Mouse (Mus musculus): ENCODE measurements at regions not wholly inside any gene's neighbourhood (a gene's known extent, or its start where the extent isn't known, plus 50 kb on each side); places are given as distances from the start of the nearest gene placed in this dataset.

DNA sequence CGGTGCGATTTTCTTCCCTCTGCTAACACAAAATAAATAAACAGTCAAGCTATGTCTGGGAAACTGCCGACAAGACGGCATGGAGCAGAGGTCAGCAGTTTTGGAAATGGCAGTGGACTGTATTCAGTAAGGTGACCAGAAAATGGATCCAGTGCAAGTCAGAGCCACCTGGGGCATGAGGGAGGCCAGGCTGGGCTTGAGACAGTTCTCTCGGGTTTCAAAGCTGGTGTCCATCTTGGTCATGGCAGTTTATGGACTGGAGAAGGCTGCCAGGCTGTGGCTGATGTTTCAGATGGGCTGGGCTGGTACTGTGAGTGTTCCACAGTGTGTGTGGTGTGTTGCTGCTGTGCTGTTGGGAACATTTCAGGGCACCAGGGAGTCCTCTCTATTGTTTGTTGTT lies 143.6 kb downstream of the Dmrta2 start:
- no peaks in the 10 kb centered on the region for H3K4me1 ChIP-seq (replicated peaks; ENCODE audit: control insufficient read depth, insufficient read depth, low read length)
- TF ChIP-seq CTCF (IDR thresholded peaks at IDR 0.05; ENCODE audit: borderline replicate concordance, control insufficient read depth, extremely low read depth, insufficient read depth, low read length, poor library complexity) (no peak), POLR2A (IDR thresholded peaks at IDR 0.05; ENCODE audit: control insufficient read depth, extremely low read depth, insufficient read depth, low read length, poor library complexity) (no peak)
- DNase-seq = no peak
- 62% methylated on average over 5 of the region's 5 CpGs for WGBS
- no peaks in the 10 kb centered on the region for H3K36me3 ChIP-seq (ENCODE audit: control insufficient read depth, insufficient read depth, low read length)
- H3K4me3 ChIP-seq (ENCODE audit: control insufficient read depth, insufficient read depth, low read length) = no peak overlapping the region
- no peaks in the 10 kb centered on the region for H3K27me3 ChIP-seq (ENCODE audit: control insufficient read depth, insufficient read depth, low read length)
- H3K27ac ChIP-seq (ENCODE audit: control insufficient read depth, insufficient read depth, low read length) = no peak overlapping the region

DNA sequence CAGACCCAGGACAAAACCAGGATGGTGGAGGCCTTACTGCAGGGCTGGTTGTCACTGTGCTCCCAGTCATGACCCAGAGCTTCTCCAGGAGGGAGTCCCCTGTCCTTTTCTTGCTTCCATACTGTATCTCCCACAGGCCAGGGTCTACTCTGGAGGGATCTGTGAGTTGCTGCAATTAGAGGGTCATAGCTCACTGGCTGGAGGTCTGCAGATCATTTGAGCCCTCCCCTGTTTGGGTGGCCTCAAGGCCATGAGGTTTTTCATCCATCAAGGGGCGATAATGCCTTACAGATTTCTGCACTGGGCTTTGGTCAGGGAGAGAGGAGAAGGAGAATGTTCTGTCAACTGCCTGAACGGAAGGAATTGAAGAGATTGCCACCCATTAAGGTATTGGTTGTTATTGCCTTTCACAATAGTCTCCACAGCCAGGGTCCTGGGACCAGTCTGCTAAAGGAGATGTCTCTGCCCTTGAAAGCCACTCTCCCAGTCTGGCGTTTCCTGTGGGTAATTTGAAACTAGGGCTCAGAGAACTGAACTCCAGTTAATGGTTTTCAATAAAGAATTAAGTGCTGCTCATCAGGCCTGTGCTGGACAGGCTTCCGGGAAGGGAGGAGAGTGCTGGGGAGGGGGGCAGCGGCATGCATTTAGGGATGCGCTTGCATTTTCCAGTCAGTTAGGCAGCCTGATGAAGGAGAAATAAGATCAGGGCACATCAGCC lies 147.4 kb downstream of the Dmrta2 start:
- Histone ChIP-seq H3K27me3 (ENCODE audit: control insufficient read depth, insufficient read depth, low read length) (no peaks in the 10 kb centered on the region), H3K4me3 (ENCODE audit: control insufficient read depth, insufficient read depth, low read length) (no peak overlapping the region), H3K27ac (ENCODE audit: control insufficient read depth, insufficient read depth, low read length) (no peak overlapping the region), H3K4me1 (replicated peaks; ENCODE audit: control insufficient read depth, insufficient read depth, low read length) (no peaks in the 10 kb centered on the region), H3K36me3 (ENCODE audit: control insufficient read depth, insufficient read depth, low read length) (no peaks in the 10 kb centered on the region)
- no peak for DNase-seq
- TF ChIP-seq POLR2A (IDR thresholded peaks at IDR 0.05; ENCODE audit: control insufficient read depth, extremely low read depth, insufficient read depth, low read length, poor library complexity) (no peak), CTCF (IDR thresholded peaks at IDR 0.05; ENCODE audit: borderline replicate concordance, control insufficient read depth, extremely low read depth, insufficient read depth, low read length, poor library complexity) (no peak)
- WGBS = 38% methylated on average over 6 of the region's 6 CpGs

DNA sequence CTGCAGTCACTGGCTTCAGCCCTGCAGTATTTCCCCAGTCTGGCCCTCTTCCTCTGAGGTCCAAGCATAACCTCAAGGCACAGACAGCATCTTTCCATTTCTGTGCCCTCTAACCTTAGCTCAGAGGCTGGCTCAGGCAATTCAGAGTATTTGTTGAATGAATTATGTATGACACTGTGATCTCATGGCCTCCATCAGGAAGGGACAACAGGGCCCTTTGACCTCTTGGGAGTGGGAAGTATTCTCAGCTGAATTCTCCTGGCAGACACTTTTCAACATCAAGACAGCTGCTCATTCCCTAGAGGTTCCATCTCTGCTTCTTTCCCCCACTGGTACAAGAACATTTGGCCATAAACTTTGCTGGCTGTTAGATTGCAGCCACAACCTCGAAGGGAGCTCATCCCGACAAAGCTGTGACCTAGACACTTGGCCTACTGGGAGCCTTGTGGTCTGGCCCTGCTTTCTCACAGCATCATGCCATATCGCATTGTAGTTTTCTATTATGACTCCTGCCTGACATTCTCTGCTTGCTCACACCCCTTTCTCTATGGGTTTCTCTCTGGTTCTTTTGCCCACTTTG lies 150.2 kb downstream of the Dmrta2 start:
- TF ChIP-seq CTCF (IDR thresholded peaks at IDR 0.05; ENCODE audit: borderline replicate concordance, control insufficient read depth, extremely low read depth, insufficient read depth, low read length, poor library complexity) = no peak
- TF ChIP-seq POLR2A (IDR thresholded peaks at IDR 0.05; ENCODE audit: control insufficient read depth, extremely low read depth, insufficient read depth, low read length, poor library complexity) = no peak
- Histone ChIP-seq H3K4me3 (ENCODE audit: control insufficient read depth, insufficient read depth, low read length) (no peak overlapping the region), H3K27me3 (ENCODE audit: control insufficient read depth, insufficient read depth, low read length) (no peaks in the 10 kb centered on the region), H3K4me1 (replicated peaks; ENCODE audit: control insufficient read depth, insufficient read depth, low read length) (no peaks in the 10 kb centered on the region), H3K27ac (ENCODE audit: control insufficient read depth, insufficient read depth, low read length) (no peak overlapping the region), H3K36me3 (ENCODE audit: control insufficient read depth, insufficient read depth, low read length) (no peaks in the 10 kb centered on the region)
- DNase-seq = no peak
- 91% methylated on average over 3 of the region's 3 CpGs for WGBS

DNA sequence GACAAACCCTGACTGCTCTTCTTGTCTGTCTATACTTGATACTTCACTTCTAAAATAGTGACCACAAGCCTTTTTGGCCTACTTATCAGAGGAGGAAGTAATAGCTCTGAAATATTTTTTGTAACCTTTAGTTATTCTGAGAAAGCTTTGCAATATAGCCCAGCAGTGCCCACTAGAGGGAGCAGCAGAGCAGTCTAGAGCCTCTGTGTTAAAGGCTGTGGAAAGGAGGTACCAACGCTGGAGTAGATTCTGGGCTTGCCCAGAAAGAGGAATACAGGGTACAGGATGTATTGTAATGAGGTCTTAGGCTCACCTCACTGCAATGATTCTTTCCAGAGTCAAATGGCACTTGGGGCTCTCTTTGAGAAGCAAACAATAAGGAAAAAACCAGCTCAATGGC lies 151.1 kb downstream of the Dmrta2 start:
- WGBS = 2% methylated on average over 1 of the region's 1 CpGs
- TF ChIP-seq CTCF (IDR thresholded peaks at IDR 0.05; ENCODE audit: borderline replicate concordance, control insufficient read depth, extremely low read depth, insufficient read depth, low read length, poor library complexity) = no peak
- TF ChIP-seq POLR2A (IDR thresholded peaks at IDR 0.05; ENCODE audit: control insufficient read depth, extremely low read depth, insufficient read depth, low read length, poor library complexity) = no peak
- Histone ChIP-seq H3K4me3 (ENCODE audit: control insufficient read depth, insufficient read depth, low read length) (no peak overlapping the region), H3K27ac (ENCODE audit: control insufficient read depth, insufficient read depth, low read length) (no peak overlapping the region), H3K4me1 (replicated peaks; ENCODE audit: control insufficient read depth, insufficient read depth, low read length) (no peaks in the 10 kb centered on the region), H3K36me3 (ENCODE audit: control insufficient read depth, insufficient read depth, low read length) (no peaks in the 10 kb centered on the region), H3K27me3 (ENCODE audit: control insufficient read depth, insufficient read depth, low read length) (no peaks in the 10 kb centered on the region)
- DNase-seq = peak; percentile 25

DNA sequence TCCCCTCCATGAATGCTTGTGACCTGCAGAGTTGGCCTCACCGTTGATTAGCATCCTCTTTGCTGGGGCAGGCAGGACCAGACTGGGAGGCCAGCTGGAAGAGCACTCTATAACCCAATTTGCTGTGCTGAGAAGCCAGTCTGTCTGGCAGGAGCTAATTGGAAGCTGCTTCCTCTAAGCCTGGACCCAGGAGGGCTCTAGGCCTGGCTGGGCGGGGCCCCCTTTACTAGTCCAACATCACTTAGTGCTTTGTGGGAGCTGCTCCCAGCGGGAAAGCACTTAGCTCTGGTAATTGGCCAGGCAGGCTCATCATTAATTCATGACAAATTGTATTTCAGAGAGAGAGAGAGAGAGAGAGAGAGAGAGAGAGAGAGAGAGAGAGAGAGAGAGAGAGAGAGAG lies 151.7 kb downstream of the Dmrta2 start:
- Histone ChIP-seq H3K27me3 (ENCODE audit: control insufficient read depth, insufficient read depth, low read length) (no peaks in the 10 kb centered on the region), H3K4me3 (ENCODE audit: control insufficient read depth, insufficient read depth, low read length) (no peak overlapping the region), H3K27ac (ENCODE audit: control insufficient read depth, insufficient read depth, low read length) (no peak overlapping the region), H3K36me3 (ENCODE audit: control insufficient read depth, insufficient read depth, low read length) (no peaks in the 10 kb centered on the region), H3K4me1 (replicated peaks; ENCODE audit: control insufficient read depth, insufficient read depth, low read length) (no peaks in the 10 kb centered on the region)
- DNase-seq = no peak
- WGBS = 80% methylated on average over 3 of the region's 3 CpGs
- TF ChIP-seq POLR2A (IDR thresholded peaks at IDR 0.05; ENCODE audit: control insufficient read depth, extremely low read depth, insufficient read depth, low read length, poor library complexity) (no peak), CTCF (IDR thresholded peaks at IDR 0.05; ENCODE audit: borderline replicate concordance, control insufficient read depth, extremely low read depth, insufficient read depth, low read length, poor library complexity) (no peak)

DNA sequence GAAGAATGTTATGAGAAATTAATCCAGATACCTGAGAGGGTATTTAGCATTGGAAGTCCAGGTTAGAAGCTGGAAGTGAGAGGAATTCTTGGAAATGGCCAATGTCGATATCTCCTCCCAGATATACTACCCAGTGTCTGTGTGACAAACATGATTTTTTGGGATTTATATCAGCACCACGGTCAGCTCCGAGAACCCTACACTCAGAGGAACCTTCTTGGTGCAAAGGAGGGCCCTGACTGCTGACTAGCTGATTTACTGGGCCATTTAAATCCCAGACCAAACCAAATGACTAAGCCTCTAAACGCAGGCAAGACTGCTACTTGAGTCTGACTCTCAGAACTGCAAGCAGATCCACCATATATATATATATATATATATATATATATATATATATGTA lies 154.2 kb downstream of the Dmrta2 start:
- Histone ChIP-seq H3K4me1 (replicated peaks; ENCODE audit: control insufficient read depth, insufficient read depth, low read length) (no peaks in the 10 kb centered on the region), H3K36me3 (ENCODE audit: control insufficient read depth, insufficient read depth, low read length) (no peaks in the 10 kb centered on the region), H3K27me3 (ENCODE audit: control insufficient read depth, insufficient read depth, low read length) (no peaks in the 10 kb centered on the region), H3K27ac (ENCODE audit: control insufficient read depth, insufficient read depth, low read length) (no peak overlapping the region), H3K4me3 (ENCODE audit: control insufficient read depth, insufficient read depth, low read length) (no peak overlapping the region)
- no peak for TF ChIP-seq POLR2A (IDR thresholded peaks at IDR 0.05; ENCODE audit: control insufficient read depth, extremely low read depth, insufficient read depth, low read length, poor library complexity)
- TF ChIP-seq CTCF (IDR thresholded peaks at IDR 0.05; ENCODE audit: borderline replicate concordance, control insufficient read depth, extremely low read depth, insufficient read depth, low read length, poor library complexity) = no peak
- WGBS = 62% methylated on average over 4 of the region's 4 CpGs
- DNase-seq = no peak

All from thymus, adult 2 months (tissue).